Mouse (Mus musculus) lung, embryonic 16.5 days (tissue): ENCODE results near the gene Ndst2. TPM values are rescaled to one million over a fixed set of nuclear protein-coding genes. Genes with fewer than 3 reads are reported as not detected.

ENCODE experiments used
- ATAC-seq: fragments of 200-750 bp; cut with Nextera tagmentation; 2 replicates; pipeline ENCODE4 v1.8.0; 2017; ENCODE audit warnings: low read depth, mild to moderate bottlenecking, moderate library complexity
- H3K27ac ChIP-seq: fragments of 300-500 bp; sonication (generic); 2 replicates; pipeline ENCODE4 v1.5.1; 2014; ENCODE audit warnings: mild to moderate bottlenecking, control low read depth, low read length
- H3K27me3 ChIP-seq: fragments of 300-500 bp; sonication (generic); 2 replicates; pipeline ENCODE4 v1.6.1; 2014; ENCODE audit warnings: low read depth, low read length, mixed read lengths; ENCODE audit not compliant: control insufficient read depth, insufficient read depth
- H3K36me3 ChIP-seq: fragments of 300-500 bp; sonication (generic); 2 replicates; pipeline ENCODE4 v1.6.1; 2014; ENCODE audit warnings: low read length; ENCODE audit not compliant: control insufficient read depth, insufficient read depth
- H3K4me1 ChIP-seq: fragments of 300-500 bp; sonication (generic); replicated peaks from 2 replicates; pipeline ENCODE4 v1.6.1; 2014; ENCODE audit warnings: low read length, mixed read lengths; ENCODE audit not compliant: control insufficient read depth, insufficient read depth
- H3K4me2 ChIP-seq: fragments of 300-500 bp; sonication (generic); 2 replicates; pipeline ENCODE4 v1.6.1; 2014; ENCODE audit warnings: low read depth, low read length, control low read depth
- H3K4me3 ChIP-seq: fragments of 300-500 bp; sonication (generic); 2 replicates; pipeline ENCODE4 v1.5.1; 2014; ENCODE audit warnings: mild to moderate bottlenecking, low read length, control low read depth
- H3K9ac ChIP-seq: fragments of 300-500 bp; sonication (generic); 2 replicates; pipeline ENCODE4 v1.6.1; 2014; ENCODE audit warnings: low read length, control low read depth
- H3K9me3 ChIP-seq: fragments of 300-500 bp; sonication (generic); 2 replicates; pipeline ENCODE4 v1.6.1; 2016; ENCODE audit warnings: low read length; ENCODE audit not compliant: control insufficient read depth
- WGBS: fragments of 180-500 bp; shearing (Covaris S2); extraction: QIAGEN DNeasy Blood & Tissue Kit; methylation state at CpG from one replicate; pipeline ENCODE4 v1.1.7; 2014; 5-methylcytosine and 5-hydroxymethylcytosine counted together
- polyA plus RNA-seq: library from polyadenylated mRNA; unstranded; fragments of >200 nt; fragmentation: Nextera tagmentation; extraction: Ambion mirVana; gene quantifications from 2 replicates; pipeline ENCODE4 v1.2.1, GENCODE M21; 2015

Gene Ndst2
- 26.6 and 29.9 TPM in 2 replicates for polyA plus RNA-seq

GRCm38 (mm10) chr14:20733952-20734774 lies at the start of gene Ndst2:
TSS of gene Ndst2 (minus strand) at chr14:20734562.
- H3K27ac ChIP-seq: peak within 1 kb of the TSS; percentile 91
- H3K36me3 ChIP-seq: peaks cover 20% of the 10 kb centered on the region
- peak within 1 kb of the TSS; percentile 91 for H3K9ac ChIP-seq
- ATAC-seq: peak; percentile 99
- no peaks in the 10 kb centered on the region for H3K27me3 ChIP-seq
- H3K4me1 ChIP-seq: peaks cover 8% of the 10 kb centered on the region
- H3K9me3 ChIP-seq: no peaks in the 10 kb centered on the region
- peak within 1 kb of the TSS; percentile 83 for H3K4me2 ChIP-seq
- peak within 1 kb of the TSS; percentile 80 for H3K4me3 ChIP-seq
- WGBS: under 1% methylated on average over 65 of the region's 81 CpGs

GRCm38 (mm10) chr14:20783526-20783925 lies 49.2 kb upstream of the Ndst2 start:
- WGBS: 95% methylated on average over 6 of the region's 6 CpGs
- no peak for ATAC-seq
- peaks cover 22% of the 10 kb centered on the region for H3K4me1 ChIP-seq
- no peak overlapping the region for H3K4me2 ChIP-seq
- H3K9me3 ChIP-seq: no peaks in the 10 kb centered on the region
- H3K36me3 ChIP-seq: peaks cover 3% of the 10 kb centered on the region
- H3K27me3 ChIP-seq: no peaks in the 10 kb centered on the region
- H3K27ac ChIP-seq: no peak overlapping the region
- no peak overlapping the region for H3K9ac ChIP-seq
- no peak overlapping the region for H3K4me3 ChIP-seq

- Histone ChIP-seq H3K27ac (no peak overlapping the region), H3K36me3 (peaks cover 7% of the 10 kb centered on the region), H3K9ac (no peak overlapping the region), H3K4me2 (no peak overlapping the region), H3K27me3 (no peaks in the 10 kb centered on the region), H3K4me1 (peaks cover 22% of the 10 kb centered on the region), H3K9me3 (no peaks in the 10 kb centered on the region), H3K4me3 (no peak overlapping the region)
- WGBS: 88% methylated on average over 7 of the region's 7 CpGs
- ATAC-seq: no peak
Observed at GRCm38 (mm10) chr14:20782860-20783259, 48.5 kb upstream of the Ndst2 start.

GRCm38 (mm10) chr14:20780217-20780616 lies 45.9 kb upstream of the Ndst2 start:
- no peaks in the 10 kb centered on the region for H3K9me3 ChIP-seq
- H3K9ac ChIP-seq: no peak overlapping the region
- no peaks in the 10 kb centered on the region for H3K27me3 ChIP-seq
- peaks cover 7% of the 10 kb centered on the region for H3K4me1 ChIP-seq
- no peak overlapping the region for H3K27ac ChIP-seq
- WGBS: 88% methylated on average over 7 of the region's 8 CpGs
- H3K4me2 ChIP-seq: no peak overlapping the region
- ATAC-seq: no peak
- H3K36me3 ChIP-seq: peaks cover 7% of the 10 kb centered on the region
- H3K4me3 ChIP-seq: no peak overlapping the region

- H3K4me3 ChIP-seq: no peak overlapping the region
- ATAC-seq: peak; percentile 30; the same call in 1 of the 2 replicates
- no peak overlapping the region for H3K27ac ChIP-seq
- H3K4me1 ChIP-seq: peaks cover 4% of the 10 kb centered on the region
- H3K9me3 ChIP-seq: no peaks in the 10 kb centered on the region
- 81% methylated on average over 8 of the region's 8 CpGs for WGBS
- peaks cover 7% of the 10 kb centered on the region for H3K36me3 ChIP-seq
- H3K27me3 ChIP-seq: no peaks in the 10 kb centered on the region
- no peak overlapping the region for H3K4me2 ChIP-seq
- H3K9ac ChIP-seq: no peak overlapping the region
Observed at GRCm38 (mm10) chr14:20778496-20778895, 44.1 kb upstream of the Ndst2 start.

GRCm38 (mm10) chr14:20775661-20776060 lies 41.3 kb upstream of the Ndst2 start:
- Histone ChIP-seq H3K27ac (no peak overlapping the region), H3K9ac (no peak overlapping the region), H3K4me3 (no peak overlapping the region), H3K4me1 (peaks cover 17% of the 10 kb centered on the region), H3K4me2 (no peak overlapping the region), H3K27me3 (no peaks in the 10 kb centered on the region), H3K36me3 (peaks cover 7% of the 10 kb centered on the region; the same call in 1 of the 2 replicates), H3K9me3 (no peaks in the 10 kb centered on the region)
- 36% methylated on average over 6 of the region's 6 CpGs for WGBS
- no peak for ATAC-seq

GRCm38 (mm10) chr14:20773410-20773809 lies 39.0 kb upstream of the Ndst2 start:
- Histone ChIP-seq H3K4me2 (no peak overlapping the region), H3K9ac (no peak overlapping the region), H3K27me3 (no peaks in the 10 kb centered on the region), H3K27ac (no peak overlapping the region; the same call in 1 of the 2 replicates), H3K9me3 (no peaks in the 10 kb centered on the region), H3K4me3 (no peak overlapping the region), H3K36me3 (peaks cover 7% of the 10 kb centered on the region), H3K4me1 (peaks cover 21% of the 10 kb centered on the region)
- no peak for ATAC-seq
- WGBS: 56% methylated on average over 3 of the region's 3 CpGs

- Histone ChIP-seq H3K4me2 (no peak overlapping the region), H3K27me3 (no peaks in the 10 kb centered on the region), H3K27ac (peak overlapping the region; percentile 41), H3K9ac (no peak overlapping the region), H3K4me3 (no peak overlapping the region), H3K4me1 (peaks cover 27% of the 10 kb centered on the region), H3K36me3 (peaks cover 3% of the 10 kb centered on the region), H3K9me3 (no peaks in the 10 kb centered on the region)
- ATAC-seq: no peak
- 51% methylated on average over 6 of the region's 6 CpGs for WGBS
Observed at GRCm38 (mm10) chr14:20772808-20773207, 38.4 kb upstream of the Ndst2 start.

- peaks cover 3% of the 10 kb centered on the region; the same call in 1 of the 2 replicates for H3K36me3 ChIP-seq
- WGBS: 54% methylated on average over 3 of the region's 3 CpGs
- no peak overlapping the region for H3K27ac ChIP-seq
Observed at GRCm38 (mm10) chr14:20771941-20772340, 37.6 kb upstream of the Ndst2 start.

More at GRCm38 (mm10) chr14:20771941-20772340, 37.6 kb upstream of the Ndst2 start:
- Histone ChIP-seq H3K9ac (no peak overlapping the region), H3K4me1 (peaks cover 27% of the 10 kb centered on the region), H3K4me2 (no peak overlapping the region), H3K9me3 (no peaks in the 10 kb centered on the region), H3K27me3 (no peaks in the 10 kb centered on the region), H3K4me3 (no peak overlapping the region)
- no peak for ATAC-seq
